Comparison of ENCODE assay signal across 21 mouse cellular contexts in the genomic region with DNA sequence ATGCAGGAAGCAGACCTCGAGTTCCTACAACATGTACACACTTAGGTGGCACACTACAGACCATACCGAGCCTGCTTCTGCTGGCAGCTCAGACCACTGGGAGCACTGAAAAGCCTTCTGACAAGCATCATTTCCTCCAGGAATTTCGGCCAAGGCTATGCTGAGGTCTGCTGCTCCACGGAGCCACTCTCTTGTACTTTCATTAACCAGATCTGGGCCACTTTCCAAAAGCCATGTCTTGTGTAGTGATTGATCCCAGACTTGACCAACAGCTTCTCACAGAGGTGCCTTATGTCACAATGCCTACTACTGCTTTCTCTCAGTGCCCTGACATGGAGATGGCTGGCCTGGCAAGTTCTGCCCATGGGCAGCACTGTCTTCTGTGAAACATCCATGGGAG.
A peak's percentile ranks its signal among the peaks of the same experiment; 100 is the strongest.
DNase-seq lines count a peak whose midpoint lies in the region; ATAC-seq and TF ChIP-seq lines count a peak whose summit lies in the region.
"Had no signal": no experiment of that assay in that cellular context is flagged by ENCODE, and none has a peak within 500 bp of the region (broad histone marks: within the 10 kb centered on the region; RNA-seq: fewer than 3 reads in every experiment).

No protein-coding gene starts in this region.

- no peaks in the 10 kb centered on the region for H3K36me3 ChIP-seq in lung, embryonic 16.5 days (ENCODE audit: control insufficient read depth, insufficient read depth, low read length)
- H3K36me3 ChIP-seq in kidney, embryonic 15.5 days = no peaks in the 10 kb centered on the region
- H3K36me3 ChIP-seq: forebrain, embryonic 15.5 days; heart, embryonic 10.5 days; limb, embryonic 13.5 days; liver, embryonic 12.5 days had no signal

- no peak for TF ChIP-seq CTCF in cerebellum, adult 2 months (IDR thresholded peaks at IDR 0.05; ENCODE audit: borderline replicate concordance, insufficient read depth, low read depth, low read length)
- TF ChIP-seq CTCF in lung, adult 2 months (IDR thresholded peaks at IDR 0.05; ENCODE audit: insufficient read depth, low read length) = no peak

- no peak overlapping the region for H3K9ac ChIP-seq in lung, embryonic 16.5 days (ENCODE audit: low read length)
- no peak overlapping the region for H3K9ac ChIP-seq in kidney, embryonic 15.5 days
- H3K9ac ChIP-seq: forebrain, embryonic 15.5 days; limb, embryonic 13.5 days; liver, embryonic 12.5 days had no signal

- no peak overlapping the region for H3K27ac ChIP-seq in cerebellum, adult 2 months (ENCODE audit: insufficient read depth, low read length)
- H3K27ac ChIP-seq in lung, embryonic 16.5 days (ENCODE audit: low read length) = no peak overlapping the region
- no peak overlapping the region for H3K27ac ChIP-seq in kidney, embryonic 15.5 days
- H3K27ac ChIP-seq: forebrain, embryonic 15.5 days; heart, embryonic 10.5 days; hindbrain, postnatal 0 days; limb, embryonic 13.5 days; liver, embryonic 12.5 days had no signal

- H3K4me2 ChIP-seq in lung, embryonic 16.5 days (ENCODE audit: low read depth, low read length) = no peak overlapping the region
- no peak overlapping the region for H3K4me2 ChIP-seq in kidney, embryonic 15.5 days
- H3K4me2 ChIP-seq: forebrain, embryonic 15.5 days; limb, embryonic 13.5 days; liver, embryonic 12.5 days; midbrain, embryonic 11.5 days had no signal

- no peak overlapping the region for H3K4me3 ChIP-seq in cerebellum, adult 2 months (replicated peaks; ENCODE audit: insufficient read depth, low read depth, low read length)
- H3K4me3 ChIP-seq in lung, embryonic 16.5 days (ENCODE audit: low read length) = no peak overlapping the region
- no peak overlapping the region for H3K4me3 ChIP-seq in lung, adult 2 months (replicated peaks; ENCODE audit: extremely low read depth, low read depth, low read length)
- no peak overlapping the region for H3K4me3 ChIP-seq in kidney, embryonic 15.5 days (replicated peaks)
- H3K4me3 ChIP-seq: forebrain, embryonic 15.5 days; heart, embryonic 10.5 days; limb, embryonic 13.5 days; liver, embryonic 12.5 days had no signal

- H3K4me1 ChIP-seq in cerebellum, adult 2 months (ENCODE audit: control insufficient read depth, insufficient read depth, low read length) = no peaks in the 10 kb centered on the region; the same call in 1 of the 2 replicates
- no peaks in the 10 kb centered on the region for H3K4me1 ChIP-seq in lung, embryonic 16.5 days (replicated peaks; ENCODE audit: control insufficient read depth, insufficient read depth, low read length)
- no peaks in the 10 kb centered on the region for H3K4me1 ChIP-seq in lung, adult 2 months (ENCODE audit: control insufficient read depth, insufficient read depth, low read length)
- H3K4me1 ChIP-seq in kidney, embryonic 15.5 days = no peaks in the 10 kb centered on the region
- H3K4me1 ChIP-seq: forebrain, embryonic 15.5 days; heart, embryonic 10.5 days; limb, embryonic 13.5 days; liver, embryonic 12.5 days had no signal

- H3K27me3 ChIP-seq in cerebellum, adult 2 months (ENCODE audit: control insufficient read depth, insufficient read depth, low read length) = no peaks in the 10 kb centered on the region
- H3K27me3 ChIP-seq in lung, embryonic 16.5 days (ENCODE audit: control insufficient read depth, insufficient read depth, low read depth, low read length) = no peaks in the 10 kb centered on the region
- H3K27me3 ChIP-seq in kidney, embryonic 15.5 days = no peaks in the 10 kb centered on the region
- H3K27me3 ChIP-seq: forebrain, embryonic 15.5 days; limb, embryonic 13.5 days; liver, embryonic 12.5 days had no signal

- no peaks in the 10 kb centered on the region for H3K9me3 ChIP-seq in lung, embryonic 16.5 days (ENCODE audit: control insufficient read depth, low read length)
- no peaks in the 10 kb centered on the region for H3K9me3 ChIP-seq in kidney, embryonic 15.5 days (replicated peaks)
- H3K9me3 ChIP-seq: forebrain, embryonic 15.5 days; heart, embryonic 10.5 days; limb, embryonic 13.5 days; liver, embryonic 12.5 days had no signal

- no peak for TF ChIP-seq POLR2A in cerebellum, adult 2 months (IDR thresholded peaks at IDR 0.05; ENCODE audit: borderline replicate concordance, insufficient read depth, low read length)
- no peak for TF ChIP-seq POLR2A in lung, adult 2 months (IDR thresholded peaks at IDR 0.05; ENCODE audit: borderline replicate concordance, extremely low read depth, low read depth, low read length)

- peak; percentile 41; the same call in 1 of the 2 replicates for ATAC-seq in lung, embryonic 16.5 days (ENCODE audit: low read depth)
- ATAC-seq in kidney, embryonic 15.5 days (replicated peaks; ENCODE audit: low FRiP score) = peak; percentile 79
- ATAC-seq: forebrain, embryonic 15.5 days; hindbrain, postnatal 0 days; intestine, embryonic 16.5 days; liver, embryonic 12.5 days had no signal

- WGBS in cerebellum, adult 2 months = 23% methylated on average over 4 of the region's 4 CpGs
- WGBS in lung, embryonic 16.5 days = 51% methylated on average over 4 of the region's 4 CpGs
- WGBS in lung, adult 2 months = 54% methylated on average over 4 of the region's 4 CpGs
- 67% methylated on average over 4 of the region's 4 CpGs for WGBS in kidney, embryonic 15.5 days

- DNase-seq in cerebellum, postnatal 10 days = peak; percentile 29
- no peak for DNase-seq in cerebellum, adult 2 months
- no peak for DNase-seq in lung, adult 2 months
- DNase-seq in kidney, postnatal 36 days = peak; percentile 59 to 80
- DNase-seq in adrenal gland, adult 2 months = no peak
- DNase-seq in layer of hippocampus, adult 8-10 months (ENCODE audit: low spot score in 2 of 2) = no peak
- DNase-seq: adrenal gland, postnatal 25 days; cerebellum, adult 11 months; cerebellum, postnatal 25 days; heart, postnatal 10 days; lung, adult 18-20 months; lung, postnatal 36 days had no signal

Comparison
In these comparisons a context has a peak if more than half of its experiments do, and no peak if none do; other contexts are left out.
1. DNase-seq: peak in cerebellum, postnatal 10 days (2 of 2) and kidney, postnatal 36 days (2 of 2); none in cerebellum, adult 2 months (0 of 2), lung, adult 2 months (single experiment), adrenal gland, adult 2 months (single experiment) and layer of hippocampus, adult 8-10 months (0 of 2).